Mouse (Mus musculus): ENCODE measurements around the gene Eef2. TPM values are rescaled to one million over a fixed set of nuclear protein-coding genes. Genes with fewer than 3 reads are reported as not detected.

Gene Eef2
- polyA plus RNA-seq, 1 experiment from 2014 or later = 549 TPM

- H3K4me1 ChIP-seq (ENCODE audit: control insufficient read depth, insufficient read depth, low read length) = no peaks in the 10 kb centered on the region; the same call in 1 of the 2 replicates
- peaks cover 79% of the 10 kb centered on the region for H3K36me3 ChIP-seq (ENCODE audit: control insufficient read depth, insufficient read depth, low read length)
- ATAC-seq (ENCODE audit: low read depth) (peak; percentile 95), DNase-seq (ENCODE audit: low spot score) (peak; percentile 100)
- H3K9me3 ChIP-seq (ENCODE audit: control insufficient read depth, low read length) = no peaks in the 10 kb centered on the region
- 5% methylated on average over 50 of the region's 53 CpGs for WGBS
- peak within 1 kb of the TSS; percentile 56 for H3K4me3 ChIP-seq (ENCODE audit: low read depth, low read length)
- no peaks in the 10 kb centered on the region for H3K27me3 ChIP-seq (replicated peaks; ENCODE audit: control insufficient read depth, insufficient read depth, low read length)
- H3K9ac ChIP-seq (ENCODE audit: low read depth, low read length) = peak within 1 kb of the TSS; percentile 75
- H3K4me2 ChIP-seq (ENCODE audit: low read depth, low read length) = peak within 1 kb of the TSS; percentile 66
- H3K27ac ChIP-seq (replicated peaks; ENCODE audit: low read depth, low read length) = peak within 1 kb of the TSS; percentile 77
Observed at GRCm38 (mm10) chr10:81182336-81183333, 6.2 kb downstream of the Eef2 start, which contains the start of gene Dapk3. Gene Dapk3, plus strand, starts transcription at chr10:81183005.

GRCm38 (mm10) chr10:81183805-81184204 lies 7.4 kb downstream of the Eef2 start, which contains the start of gene 4930442H23Rik:
Gene 4930442H23Rik, minus strand, starts transcription at chr10:81183849.
- Histone ChIP-seq H3K9me3 (ENCODE audit: control insufficient read depth, low read length) (no peaks in the 10 kb centered on the region), H3K9ac (ENCODE audit: low read depth, low read length) (peak within 1 kb of the TSS; percentile 75), H3K4me3 (ENCODE audit: low read depth, low read length) (peak within 1 kb of the TSS; percentile 56), H3K27ac (replicated peaks; ENCODE audit: low read depth, low read length) (peak within 1 kb of the TSS; percentile 77), H3K27me3 (replicated peaks; ENCODE audit: control insufficient read depth, insufficient read depth, low read length) (no peaks in the 10 kb centered on the region), H3K36me3 (ENCODE audit: control insufficient read depth, insufficient read depth, low read length) (peaks cover 73% of the 10 kb centered on the region), H3K4me1 (ENCODE audit: control insufficient read depth, insufficient read depth, low read length) (no peaks in the 10 kb centered on the region), H3K4me2 (ENCODE audit: low read depth, low read length) (peak within 1 kb of the TSS; percentile 66)
- 85% methylated on average over 5 of the region's 5 CpGs for WGBS
- no peak for DNase-seq (ENCODE audit: low spot score)
- no peak for ATAC-seq (ENCODE audit: low read depth)

GRCm38 (mm10) chr10:81184765-81185164 lies 8.3 kb downstream of the Eef2 start:
- 35% methylated on average over 4 of the region's 4 CpGs for WGBS
- peak; percentile 68 for DNase-seq (ENCODE audit: low spot score)
- Histone ChIP-seq H3K4me2 (ENCODE audit: low read depth, low read length) (no peak overlapping the region), H3K4me1 (ENCODE audit: control insufficient read depth, insufficient read depth, low read length) (no peaks in the 10 kb centered on the region), H3K27me3 (replicated peaks; ENCODE audit: control insufficient read depth, insufficient read depth, low read length) (no peaks in the 10 kb centered on the region), H3K9me3 (ENCODE audit: control insufficient read depth, low read length) (no peaks in the 10 kb centered on the region), H3K36me3 (ENCODE audit: control insufficient read depth, insufficient read depth, low read length) (peaks cover 68% of the 10 kb centered on the region), H3K27ac (replicated peaks; ENCODE audit: low read depth, low read length) (peak overlapping the region; percentile 55), H3K9ac (ENCODE audit: low read depth, low read length) (no peak overlapping the region), H3K4me3 (ENCODE audit: low read depth, low read length) (no peak overlapping the region)
- no peak for ATAC-seq (ENCODE audit: low read depth)

- no peak overlapping the region for H3K27ac ChIP-seq (replicated peaks; ENCODE audit: low read depth, low read length)
- H3K9ac ChIP-seq (ENCODE audit: low read depth, low read length) = no peak overlapping the region
- no peak overlapping the region for H3K4me2 ChIP-seq (ENCODE audit: low read depth, low read length)
- H3K4me1 ChIP-seq (ENCODE audit: control insufficient read depth, insufficient read depth, low read length) = 0 out of 2 replicates have a peak, but pooled peaks cover 3% of the 10 kb centered on the region
- H3K9me3 ChIP-seq (ENCODE audit: control insufficient read depth, low read length) = no peaks in the 10 kb centered on the region
- DNase-seq (ENCODE audit: low spot score) (no peak), ATAC-seq (ENCODE audit: low read depth) (no peak)
- peaks cover 59% of the 10 kb centered on the region for H3K36me3 ChIP-seq (ENCODE audit: control insufficient read depth, insufficient read depth, low read length)
- no peaks in the 10 kb centered on the region for H3K27me3 ChIP-seq (replicated peaks; ENCODE audit: control insufficient read depth, insufficient read depth, low read length)
- no peak overlapping the region for H3K4me3 ChIP-seq (ENCODE audit: low read depth, low read length)
- 96% methylated on average over 3 of the region's 9 CpGs for WGBS
Observed at GRCm38 (mm10) chr10:81187161-81187560, 10.7 kb downstream of the Eef2 start.

GRCm38 (mm10) chr10:81189821-81190220 lies 13.4 kb downstream of the Eef2 start:
- Histone ChIP-seq H3K9me3 (ENCODE audit: control insufficient read depth, low read length) (no peaks in the 10 kb centered on the region), H3K27ac (replicated peaks; ENCODE audit: low read depth, low read length) (no peak overlapping the region), H3K4me3 (ENCODE audit: low read depth, low read length) (no peak overlapping the region), H3K27me3 (replicated peaks; ENCODE audit: control insufficient read depth, insufficient read depth, low read length) (peaks cover 16% of the 10 kb centered on the region), H3K9ac (ENCODE audit: low read depth, low read length) (no peak overlapping the region), H3K4me2 (ENCODE audit: low read depth, low read length) (no peak overlapping the region), H3K36me3 (ENCODE audit: control insufficient read depth, insufficient read depth, low read length) (peaks cover 46% of the 10 kb centered on the region), H3K4me1 (ENCODE audit: control insufficient read depth, insufficient read depth, low read length) (peaks cover 11% of the 10 kb centered on the region; the same call in 1 of the 2 replicates)
- 85% methylated on average over 26 of the region's 26 CpGs for WGBS
- ATAC-seq (ENCODE audit: low read depth) (no peak), DNase-seq (ENCODE audit: low spot score) (no peak)

GRCm38 (mm10) chr10:81190236-81190911 lies 13.9 kb downstream of the Eef2 start:
- H3K27ac ChIP-seq (replicated peaks; ENCODE audit: low read depth, low read length) = no peak overlapping the region; the same call in 1 of the 2 replicates
- DNase-seq (ENCODE audit: low spot score) = no peak
- peaks cover 11% of the 10 kb centered on the region; the same call in 1 of the 2 replicates for H3K4me1 ChIP-seq (ENCODE audit: control insufficient read depth, insufficient read depth, low read length)
- no peaks in the 10 kb centered on the region for H3K9me3 ChIP-seq (ENCODE audit: control insufficient read depth, low read length)
- H3K36me3 ChIP-seq (ENCODE audit: control insufficient read depth, insufficient read depth, low read length) = peaks cover 40% of the 10 kb centered on the region
- H3K27me3 ChIP-seq (replicated peaks; ENCODE audit: control insufficient read depth, insufficient read depth, low read length) = peaks cover 22% of the 10 kb centered on the region
- ATAC-seq (ENCODE audit: low read depth) = no peak
- WGBS = 70% methylated on average over 31 of the region's 31 CpGs
- no peak overlapping the region for H3K4me3 ChIP-seq (ENCODE audit: low read depth, low read length)
- no peak overlapping the region for H3K9ac ChIP-seq (ENCODE audit: low read depth, low read length)
- H3K4me2 ChIP-seq (ENCODE audit: low read depth, low read length) = no peak overlapping the region

GRCm38 (mm10) chr10:81190912-81191321 lies 14.5 kb downstream of the Eef2 start:
- H3K36me3 ChIP-seq (ENCODE audit: control insufficient read depth, insufficient read depth, low read length) = peaks cover 38% of the 10 kb centered on the region
- peaks cover 11% of the 10 kb centered on the region; the same call in 1 of the 2 replicates for H3K4me1 ChIP-seq (ENCODE audit: control insufficient read depth, insufficient read depth, low read length)
- no peak for DNase-seq (ENCODE audit: low spot score)
- no peak for ATAC-seq (ENCODE audit: low read depth)
- no peak overlapping the region for H3K4me2 ChIP-seq (ENCODE audit: low read depth, low read length)
- no peak overlapping the region for H3K9ac ChIP-seq (ENCODE audit: low read depth, low read length)
- no peak overlapping the region for H3K4me3 ChIP-seq (ENCODE audit: low read depth, low read length)
- peaks cover 26% of the 10 kb centered on the region for H3K27me3 ChIP-seq (replicated peaks; ENCODE audit: control insufficient read depth, insufficient read depth, low read length)
- H3K9me3 ChIP-seq (ENCODE audit: control insufficient read depth, low read length) = no peaks in the 10 kb centered on the region
- peak overlapping the region; percentile 35; the same call in 1 of the 2 replicates for H3K27ac ChIP-seq (replicated peaks; ENCODE audit: low read depth, low read length)
- 74% methylated on average over 6 of the region's 6 CpGs for WGBS

- H3K27ac ChIP-seq (replicated peaks; ENCODE audit: low read depth, low read length) = no peak overlapping the region
- H3K4me1 ChIP-seq (ENCODE audit: control insufficient read depth, insufficient read depth, low read length) = peaks cover 11% of the 10 kb centered on the region; the same call in 1 of the 2 replicates
- peak overlapping the region; percentile 94 for H3K4me2 ChIP-seq (ENCODE audit: low read depth, low read length)
- no peak overlapping the region for H3K4me3 ChIP-seq (ENCODE audit: low read depth, low read length)
- peaks cover 36% of the 10 kb centered on the region for H3K36me3 ChIP-seq (ENCODE audit: control insufficient read depth, insufficient read depth, low read length)
- peaks cover 31% of the 10 kb centered on the region for H3K27me3 ChIP-seq (replicated peaks; ENCODE audit: control insufficient read depth, insufficient read depth, low read length)
- WGBS = 84% methylated on average over 18 of the region's 18 CpGs
- H3K9me3 ChIP-seq (ENCODE audit: control insufficient read depth, low read length) = no peaks in the 10 kb centered on the region
- no peak overlapping the region for H3K9ac ChIP-seq (ENCODE audit: low read depth, low read length)
- DNase-seq (ENCODE audit: low spot score) (no peak), ATAC-seq (ENCODE audit: low read depth) (no peak)
Observed at GRCm38 (mm10) chr10:81191342-81191982, 15.0 kb downstream of the Eef2 start.

Measured in embryonic facial prominence, embryonic 14.5 days (tissue).